Mouse (Mus musculus): ENCODE measurements around the gene Olfr351.

The Olfr351 gene

GRCm38 (mm10) chr2:36862560-36862959, at the start of gene Olfr351:
Olfr351 (minus strand) TSS chr2:36862660.
- DNase-seq, result no peak

DNA sequence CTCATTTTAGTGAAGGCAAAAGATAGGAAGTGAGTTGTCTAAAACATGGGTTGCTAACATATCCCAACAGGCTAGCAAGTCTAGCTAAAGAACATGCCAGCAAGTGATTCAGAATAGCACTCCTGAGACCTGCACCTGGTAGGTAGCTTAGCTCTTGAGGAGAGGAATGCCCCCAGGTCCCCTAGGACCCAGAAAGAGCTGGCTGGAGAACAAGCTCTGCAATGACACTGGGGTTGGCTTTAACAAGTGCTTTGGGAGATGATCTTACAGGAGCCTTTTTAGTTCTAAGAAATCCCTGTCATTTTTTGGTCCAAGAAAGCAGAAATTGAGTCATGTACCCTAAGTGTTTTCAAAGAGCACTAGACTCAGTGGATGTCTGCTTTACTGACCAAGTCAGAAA, 42.9 kb upstream of the Olfr351 start, which contains the start of gene Olfr354:
TSS of gene Olfr354 (plus strand) at position 301 of the 400 bp plus-strand sequence.
- DNase-seq, result no peak

DNA sequence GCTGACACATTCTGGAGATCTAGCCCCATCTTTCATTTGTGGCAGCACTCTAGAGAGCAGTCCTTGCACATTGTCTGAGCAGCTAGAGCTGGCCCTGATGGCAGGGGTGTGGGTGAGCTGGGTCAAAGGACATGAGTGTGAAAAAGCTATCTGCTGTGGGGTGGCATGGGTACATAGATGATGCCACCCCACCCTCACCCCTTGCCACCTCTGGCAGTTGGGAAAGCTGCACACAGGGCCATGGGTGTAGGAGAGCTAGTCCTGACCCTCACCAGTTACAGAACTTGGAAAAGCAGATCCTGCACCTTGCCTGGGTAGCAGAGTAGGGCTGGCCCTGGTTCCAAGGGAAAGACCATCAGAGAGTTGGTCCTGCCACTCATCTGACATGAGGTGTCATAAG, 34.7 kb upstream of the Olfr351 start:
- DNase-seq, result no peak

DNA sequence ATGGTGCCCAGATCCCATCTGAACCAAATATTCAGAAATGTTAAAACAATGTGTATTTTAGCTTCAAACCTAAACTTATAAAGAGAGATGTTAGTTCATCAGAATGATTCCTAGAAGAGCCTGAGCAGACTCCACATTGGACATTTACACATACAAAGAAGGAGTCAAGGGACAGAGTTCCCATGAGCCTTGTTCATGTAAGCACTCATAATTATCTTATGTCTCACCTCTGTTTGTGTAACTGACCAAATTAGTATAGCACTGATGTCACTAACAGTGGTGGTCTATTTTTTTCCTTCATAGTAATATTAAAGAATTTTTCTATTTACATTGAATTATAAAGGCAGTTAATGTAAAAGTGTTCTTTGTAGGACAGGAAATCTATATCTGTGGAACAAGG, 30.4 kb upstream of the Olfr351 start, which contains the start of gene Olfr353:
TSS of gene Olfr353 (minus strand) at position 101 of the 400 bp plus-strand sequence.
- no peak for DNase-seq

GRCm38 (mm10) chr2:36868160-36868559, 5.7 kb upstream of the Olfr351 start, which contains the start of gene Olfr352:
Olfr352 (plus strand) TSS chr2:36868460.
- DNase-seq, result no peak

- no peak for DNase-seq
Observed at GRCm38 (mm10) chr2:36846010-36846409, 16.4 kb downstream of the Olfr351 start, which contains the start of gene Olfr350. Olfr350 (plus strand) TSS chr2:36846310.

DNA sequence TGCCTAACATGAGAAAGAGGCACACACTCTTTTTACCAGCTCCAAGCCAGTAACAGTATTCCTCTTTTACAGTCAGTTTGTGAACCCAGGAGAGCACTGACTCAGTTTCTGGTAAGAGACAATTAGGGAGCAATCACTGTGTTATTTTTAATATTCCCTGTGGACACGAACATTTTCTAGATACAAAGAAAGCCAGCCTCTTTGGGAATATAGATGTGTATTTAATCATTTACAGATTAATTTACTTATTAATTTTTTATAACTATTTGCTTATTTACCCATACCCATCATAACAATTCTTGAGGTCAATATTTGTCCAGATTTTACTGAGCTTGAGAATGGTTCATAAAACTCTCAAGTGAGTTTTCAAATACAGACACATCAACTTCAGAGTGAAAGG, 45.5 kb downstream of the Olfr351 start, which contains the start of gene Olfr3:
TSS of gene Olfr3 (minus strand) at position 101 of the 400 bp plus-strand sequence.
- DNase-seq, result no peak

All from right cerebral cortex, postnatal 4 days (tissue).